Mouse (Mus musculus): ENCODE measurements around the gene Gm20683. TPM values are rescaled to one million over a fixed set of nuclear protein-coding genes. Genes with fewer than 3 reads are reported as not detected.

Gene Gm20683
- polyA plus RNA-seq, 1 experiment from 2014 or later: 2.5 TPM

DNA sequence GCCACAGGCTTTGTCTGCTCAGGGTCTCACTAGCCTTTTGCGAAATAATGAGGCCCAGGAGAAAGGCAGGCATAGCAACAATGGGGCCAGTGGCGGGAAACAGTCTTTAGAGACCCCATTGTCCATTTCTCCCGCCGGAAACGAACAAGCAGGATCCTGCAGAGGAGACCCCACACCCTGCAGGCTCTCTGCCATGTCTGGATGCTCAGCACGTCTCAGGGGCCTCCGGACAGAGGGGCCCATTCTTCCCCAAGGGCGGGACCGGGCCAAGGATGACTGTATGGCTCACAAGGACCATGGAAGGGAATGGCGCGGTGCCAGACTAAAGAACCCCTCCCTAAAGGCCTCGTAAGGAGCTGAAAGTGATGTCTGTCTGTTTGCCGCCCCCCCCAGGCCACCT is 47.4 kb downstream of the Gm20683 start:
- peak overlapping the region; percentile 80 for H3K9ac ChIP-seq
- H3K27ac ChIP-seq: peak overlapping the region; percentile 97
- 10% methylated on average over 13 of the region's 13 CpGs for WGBS
- H3K27me3 ChIP-seq: no peaks in the 10 kb centered on the region
- peak overlapping the region; percentile 93 for H3K4me2 ChIP-seq
- ATAC-seq (ENCODE audit: low FRiP score): 0 out of 2 replicates have a peak, but pooled peaks have one; percentile 24
- H3K9me3 ChIP-seq: no peaks in the 10 kb centered on the region
- H3K36me3 ChIP-seq (replicated peaks): peaks cover 7% of the 10 kb centered on the region
- peaks cover 65% of the 10 kb centered on the region for H3K4me1 ChIP-seq
- 0 out of 2 replicates have a peak overlapping the region, but pooled peaks have one; percentile 82 for H3K4me3 ChIP-seq (replicated peaks)

DNA sequence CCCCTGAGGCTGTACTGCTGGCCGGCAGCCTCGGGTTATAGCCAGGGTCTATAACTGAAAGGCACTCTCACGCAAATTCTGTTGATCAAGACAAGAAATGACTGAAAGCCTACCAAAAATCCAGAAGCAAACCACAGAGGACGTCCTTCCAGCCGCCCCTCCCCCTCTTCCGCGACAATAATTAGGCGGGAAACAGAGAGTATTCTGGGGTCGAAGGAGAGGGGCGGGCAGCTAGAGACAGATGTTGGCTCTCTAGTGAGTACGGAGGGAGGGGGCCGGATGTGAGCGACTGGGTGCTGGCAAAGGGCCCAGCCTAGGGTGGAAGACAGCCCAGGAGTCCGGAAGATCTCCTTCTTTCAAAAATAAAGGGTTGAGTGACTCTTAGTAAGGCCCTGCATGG is 48.9 kb downstream of the Gm20683 start, which contains the start of gene Fam173a:
Gene Fam173a (minus strand): TSS at position 287 of the 400 bp plus-strand sequence.
- peaks cover 19% of the 10 kb centered on the region for H3K36me3 ChIP-seq (replicated peaks)
- H3K9ac ChIP-seq: peak within 1 kb of the TSS; percentile 81
- peak within 1 kb of the TSS; percentile 93 for H3K4me2 ChIP-seq
- H3K27me3 ChIP-seq: no peaks in the 10 kb centered on the region
- peaks cover 65% of the 10 kb centered on the region for H3K4me1 ChIP-seq
- peak within 1 kb of the TSS; percentile 65 for H3K4me3 ChIP-seq (replicated peaks)
- no peaks in the 10 kb centered on the region for H3K9me3 ChIP-seq
- ATAC-seq (ENCODE audit: low FRiP score): peak; percentile 42; the same call in 1 of the 2 replicates
- peak within 1 kb of the TSS; percentile 97 for H3K27ac ChIP-seq
- 2% methylated on average over 14 of the region's 14 CpGs for WGBS

DNA sequence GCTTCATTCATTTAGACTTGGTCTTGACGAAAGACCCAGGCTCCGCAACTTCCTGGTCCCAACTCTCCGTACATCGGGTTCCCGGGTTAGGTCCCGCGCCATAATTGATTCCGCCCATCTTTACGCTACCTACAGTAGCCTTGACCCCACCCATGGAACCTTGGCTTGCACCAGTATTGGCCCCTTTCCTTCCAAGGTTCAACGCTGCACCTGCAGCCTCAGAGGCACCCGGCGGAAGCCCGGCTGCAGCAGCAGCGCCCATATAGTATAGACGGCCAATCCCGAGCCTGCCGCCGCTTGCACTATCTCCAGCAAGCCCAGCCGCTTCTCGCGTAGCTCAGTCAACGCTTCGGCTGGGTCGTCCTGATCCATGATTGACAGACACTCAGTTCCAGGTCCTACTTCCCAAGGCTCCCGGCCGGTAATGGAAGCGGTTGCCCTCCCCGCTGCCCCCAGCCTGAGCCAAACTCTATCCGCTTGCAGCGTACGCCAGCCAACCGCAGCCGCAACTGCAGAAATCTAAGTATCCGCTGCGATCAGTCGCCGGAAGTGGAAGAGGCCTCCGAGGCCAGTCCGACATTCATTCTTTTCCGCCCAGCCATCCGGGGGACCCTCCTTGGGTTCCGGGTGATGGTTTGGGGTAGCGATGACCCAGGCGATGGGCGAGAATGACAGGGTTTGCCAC is 49.6 kb downstream of the Gm20683 start:
- Histone ChIP-seq H3K4me1 (peaks cover 59% of the 10 kb centered on the region), H3K36me3 (replicated peaks) (peaks cover 24% of the 10 kb centered on the region), H3K4me2 (peak overlapping the region; percentile 88), H3K27ac (peak overlapping the region; percentile 97), H3K9me3 (no peaks in the 10 kb centered on the region), H3K9ac (peak overlapping the region; percentile 81), H3K4me3 (replicated peaks) (peak overlapping the region; percentile 65), H3K27me3 (no peaks in the 10 kb centered on the region)
- under 1% methylated on average over 45 of the region's 45 CpGs for WGBS
- ATAC-seq (ENCODE audit: low FRiP score): peak; percentile 57

GRCm38 (mm10) chr17:25791320-25791842 is 50.2 kb downstream of the Gm20683 start:
- H3K4me1 ChIP-seq: peaks cover 54% of the 10 kb centered on the region
- peak overlapping the region; percentile 65 for H3K4me3 ChIP-seq (replicated peaks)
- peak overlapping the region; percentile 97 for H3K27ac ChIP-seq
- peak overlapping the region; percentile 81 for H3K9ac ChIP-seq
- H3K36me3 ChIP-seq (replicated peaks): peaks cover 24% of the 10 kb centered on the region
- H3K9me3 ChIP-seq: no peaks in the 10 kb centered on the region
- H3K27me3 ChIP-seq: no peaks in the 10 kb centered on the region
- 28% methylated on average over 19 of the region's 19 CpGs for WGBS
- H3K4me2 ChIP-seq: peak overlapping the region; percentile 88
- no peak for ATAC-seq (ENCODE audit: low FRiP score)

GRCm38 (mm10) chr17:25786781-25787504 is 54.6 kb downstream of the Gm20683 start:
- no peak for ATAC-seq (ENCODE audit: low FRiP score)
- H3K36me3 ChIP-seq (replicated peaks): peaks cover 49% of the 10 kb centered on the region
- no peak overlapping the region for H3K4me2 ChIP-seq
- WGBS: 92% methylated on average over 9 of the region's 9 CpGs
- no peak overlapping the region for H3K4me3 ChIP-seq (replicated peaks)
- H3K27me3 ChIP-seq: no peaks in the 10 kb centered on the region
- no peak overlapping the region for H3K27ac ChIP-seq
- H3K9me3 ChIP-seq: no peaks in the 10 kb centered on the region
- H3K4me1 ChIP-seq: peaks cover 38% of the 10 kb centered on the region
- H3K9ac ChIP-seq: no peak overlapping the region

GRCm38 (mm10) chr17:25786280-25786679 is 55.3 kb downstream of the Gm20683 start, which contains the start of gene Ccdc78:
Gene Ccdc78, plus strand, starts transcription at chr17:25786580.
- Histone ChIP-seq H3K36me3 (replicated peaks) (peaks cover 56% of the 10 kb centered on the region), H3K27me3 (no peaks in the 10 kb centered on the region), H3K4me1 (peaks cover 33% of the 10 kb centered on the region), H3K4me2 (peak within 1 kb of the TSS; percentile 88), H3K27ac (peak within 1 kb of the TSS; percentile 91), H3K9ac (peak within 1 kb of the TSS; percentile 73), H3K9me3 (no peaks in the 10 kb centered on the region), H3K4me3 (replicated peaks) (peak within 1 kb of the TSS; percentile 65)
- 91% methylated on average over 3 of the region's 3 CpGs for WGBS
- no peak for ATAC-seq (ENCODE audit: low FRiP score)

- Histone ChIP-seq H3K9ac (peak within 1 kb of the TSS; percentile 73), H3K36me3 (replicated peaks) (peaks cover 62% of the 10 kb centered on the region), H3K4me1 (peaks cover 24% of the 10 kb centered on the region), H3K27ac (peak within 1 kb of the TSS; percentile 91), H3K27me3 (no peaks in the 10 kb centered on the region), H3K4me3 (replicated peaks) (peak within 1 kb of the TSS; percentile 65), H3K4me2 (peak within 1 kb of the TSS; percentile 88), H3K9me3 (no peaks in the 10 kb centered on the region)
- WGBS: under 1% methylated on average over 23 of the region's 23 CpGs
- ATAC-seq (ENCODE audit: low FRiP score): peak; percentile 88
Measured at GRCm38 (mm10) chr17:25785281-25785745, 56.2 kb downstream of the Gm20683 start, which contains the start of gene Haghl. Gene Haghl, minus strand, starts transcription at chr17:25785673.

Small RNA genes within 50 kb of the gene (microRNA-seq; reads per million reads assigned to microRNA genes)
- gene Mir3082: not detected

Other genes starting within 250 kb of the Gm20683 start
- gene Gng13, start 124.6 kb downstream of the Gm20683 start, polyA plus RNA-seq (2016; fragmentation: Nextera tagmentation; extraction: Ambion mirVana): 1.7 and 1.9 TPM in 2 replicates
- 39.6 and 41.8 TPM in 2 replicates for gene Chtf18, start 114.3 kb downstream of the Gm20683 start, polyA plus RNA-seq (2016; fragmentation: Nextera tagmentation; extraction: Ambion mirVana)
- gene Rpusd1, start 114.1 kb downstream of the Gm20683 start, polyA plus RNA-seq (2016; fragmentation: Nextera tagmentation; extraction: Ambion mirVana): 18.0 and 19.6 TPM in 2 replicates
- 0.18 TPM in 1 of 2 replicates, not detected in the other for gene Mslnl, start 105.7 kb downstream of the Gm20683 start, polyA plus RNA-seq (2016; fragmentation: Nextera tagmentation; extraction: Ambion mirVana)
- gene Msln, start 87.4 kb downstream of the Gm20683 start, polyA plus RNA-seq (2016; fragmentation: Nextera tagmentation; extraction: Ambion mirVana): 0.28 and 0.50 TPM in 2 replicates
- gene Narfl, start 68.0 kb downstream of the Gm20683 start, polyA plus RNA-seq (2016; fragmentation: Nextera tagmentation; extraction: Ambion mirVana): 25.6 and 26.0 TPM in 2 replicates
- gene Haghl, start 56.1 kb downstream of the Gm20683 start, polyA plus RNA-seq (2016; fragmentation: Nextera tagmentation; extraction: Ambion mirVana): 99.1 and 100 TPM in 2 replicates
- 0.32 and 0.69 TPM in 2 replicates for gene Ccdc78, start 55.2 kb downstream of the Gm20683 start, polyA plus RNA-seq (2016; fragmentation: Nextera tagmentation; extraction: Ambion mirVana)
- gene Fam173a, start 48.9 kb downstream of the Gm20683 start, polyA plus RNA-seq (2016; fragmentation: Nextera tagmentation; extraction: Ambion mirVana): 76.7 and 80.8 TPM in 2 replicates
- not detected in 2 replicates for gene AC134908.4, start 46.1 kb downstream of the Gm20683 start, polyA plus RNA-seq (2016; fragmentation: Nextera tagmentation; extraction: Ambion mirVana)
- gene Metrn, start 44.6 kb downstream of the Gm20683 start, polyA plus RNA-seq (2016; fragmentation: Nextera tagmentation; extraction: Ambion mirVana): 61.2 and 79.6 TPM in 2 replicates
- 21.0 and 23.7 TPM in 2 replicates for gene Fbxl16, start 32.7 kb downstream of the Gm20683 start, polyA plus RNA-seq (2016; fragmentation: Nextera tagmentation; extraction: Ambion mirVana)
- gene Wdr24, start 18.1 kb downstream of the Gm20683 start, polyA plus RNA-seq (2016; fragmentation: Nextera tagmentation; extraction: Ambion mirVana): 27.8 and 28.2 TPM in 2 replicates
- gene Jmjd8, start 12.9 kb downstream of the Gm20683 start, polyA plus RNA-seq (2016; fragmentation: Nextera tagmentation; extraction: Ambion mirVana): 65.7 and 69.5 TPM in 2 replicates
- 284 and 288 TPM in 2 replicates for gene Stub1, start 8.4 kb downstream of the Gm20683 start, polyA plus RNA-seq (2016; fragmentation: Nextera tagmentation; extraction: Ambion mirVana)
- 5.0 and 5.7 TPM in 2 replicates for gene Rhbdl1, start 4.5 kb downstream of the Gm20683 start, polyA plus RNA-seq (2016; fragmentation: Nextera tagmentation; extraction: Ambion mirVana)
- 20.9 and 23.4 TPM in 2 replicates for gene Rhot2, start 3.1 kb upstream of the Gm20683 start, polyA plus RNA-seq (2016; fragmentation: Nextera tagmentation; extraction: Ambion mirVana)
- gene Wdr90, start 19.7 kb upstream of the Gm20683 start, polyA plus RNA-seq (2016; fragmentation: Nextera tagmentation; extraction: Ambion mirVana): 38.2 and 41.1 TPM in 2 replicates
- gene Mcrip2, start 27.0 kb upstream of the Gm20683 start, polyA plus RNA-seq (2016; fragmentation: Nextera tagmentation; extraction: Ambion mirVana): 7.7 and 9.8 TPM in 2 replicates
- gene Mettl26, start 33.3 kb upstream of the Gm20683 start, polyA plus RNA-seq (2016; fragmentation: Nextera tagmentation; extraction: Ambion mirVana): 51.6 and 55.5 TPM in 2 replicates
- 0.66 and 0.79 TPM in 2 replicates for gene Wfikkn1, start 39.1 kb upstream of the Gm20683 start, polyA plus RNA-seq (2016; fragmentation: Nextera tagmentation; extraction: Ambion mirVana)
- gene Rab40c, start 78.0 kb upstream of the Gm20683 start, polyA plus RNA-seq (2016; fragmentation: Nextera tagmentation; extraction: Ambion mirVana): 35.1 and 36.5 TPM in 2 replicates
- gene Pigq, start 103.2 kb upstream of the Gm20683 start, polyA plus RNA-seq (2016; fragmentation: Nextera tagmentation; extraction: Ambion mirVana): 51.4 and 53.0 TPM in 2 replicates
- 0.09 and 0.72 TPM in 2 replicates for gene Nhlrc4, start 103.2 kb upstream of the Gm20683 start, polyA plus RNA-seq (2016; fragmentation: Nextera tagmentation; extraction: Ambion mirVana)
- 0.08 and 0.13 TPM in 2 replicates for gene A930017K11Rik, start 110.8 kb upstream of the Gm20683 start, polyA plus RNA-seq (2016; fragmentation: Nextera tagmentation; extraction: Ambion mirVana)
- gene Capn15, start 144.0 kb upstream of the Gm20683 start, polyA plus RNA-seq (2016; fragmentation: Nextera tagmentation; extraction: Ambion mirVana): 30.6 and 31.7 TPM in 2 replicates
- gene Rab11fip3, start 227.8 kb upstream of the Gm20683 start, polyA plus RNA-seq (2016; fragmentation: Nextera tagmentation; extraction: Ambion mirVana): 39.3 and 39.8 TPM in 2 replicates
- gene Decr2, start 248.6 kb upstream of the Gm20683 start, polyA plus RNA-seq (2016; fragmentation: Nextera tagmentation; extraction: Ambion mirVana): 27.1 and 28.2 TPM in 2 replicates